Mouse (Mus musculus) intestine, postnatal 0 days (tissue): ENCODE results near the gene Chst15. TPM values are rescaled to one million over a fixed set of nuclear protein-coding genes. Genes with fewer than 3 reads are reported as not detected.

Experiments used
- ATAC-seq: fragments of 200-750 bp; cut with Nextera tagmentation; 2 replicates; pipeline ENCODE4 v1.8.0; 2017; ENCODE audit warnings: mild to moderate bottlenecking, moderate TSS enrichment, moderate library complexity
- H3K27ac ChIP-seq: fragments of 300-500 bp; sonication (generic); 2 replicates; pipeline ENCODE4 v1.5.1; 2014; ENCODE audit warnings: mild to moderate bottlenecking, low read depth, low read length, moderate library complexity
- H3K27me3 ChIP-seq: fragments of 300-500 bp; sonication (generic); replicated peaks from 2 replicates; pipeline ENCODE4 v1.6.1; 2014; ENCODE audit warnings: low read length, mixed read lengths; ENCODE audit not compliant: control insufficient read depth, insufficient read depth
- H3K36me3 ChIP-seq: fragments of 300-500 bp; sonication (generic); 2 replicates; pipeline ENCODE4 v1.6.1; 2014; ENCODE audit warnings: mild to moderate bottlenecking, moderate library complexity; ENCODE audit not compliant: control insufficient read depth, insufficient read depth
- H3K4me1 ChIP-seq: fragments of 300-500 bp; sonication (generic); replicated peaks from 2 replicates; pipeline ENCODE4 v1.6.1; 2014; ENCODE audit warnings: antibody characterized with exemption, low read length, mixed read lengths; ENCODE audit not compliant: control insufficient read depth, insufficient read depth
- H3K4me2 ChIP-seq: fragments of 300-500 bp; sonication (generic); replicated peaks from 2 replicates; pipeline ENCODE4 v1.6.1; 2014; ENCODE audit warnings: low read depth, mild to moderate bottlenecking, moderate library complexity
- H3K4me3 ChIP-seq: fragments of 300-500 bp; sonication (generic); 2 replicates; pipeline ENCODE4 v1.5.1; 2014; ENCODE audit warnings: low read depth, low read length
- H3K9ac ChIP-seq: fragments of 300-500 bp; sonication (generic); 2 replicates; pipeline ENCODE4 v1.6.1; 2014; ENCODE audit warnings: mild to moderate bottlenecking, low read depth, low read length
- H3K9me3 ChIP-seq: fragments of 300-500 bp; sonication (generic); 2 replicates; pipeline ENCODE4 v1.6.1; 2016; ENCODE audit warnings: mixed run types; ENCODE audit not compliant: control insufficient read depth
- CTCF ChIP-seq: sonication (generic); IDR thresholded peaks from 2 replicates; pipeline ENCODE4 v1.5.1; 2016; ENCODE audit warnings: low read depth, mild to moderate bottlenecking, control low read depth, antibody characterized with exemption, moderate library complexity
- WGBS: fragments of 180-500 bp; shearing (Covaris S2); extraction: QIAGEN DNeasy Blood & Tissue Kit; methylation state at CpG from one replicate; pipeline ENCODE4 v1.1.7; 2014; 5-methylcytosine and 5-hydroxymethylcytosine counted together
- polyA plus RNA-seq: library from polyadenylated mRNA; unstranded; fragments of >200 nt; fragmentation: Nextera tagmentation; extraction: Ambion mirVana; gene quantifications from 2 replicates; pipeline ENCODE4 v1.2.1, GENCODE M21; 2015

Chst15 gene
- polyA plus RNA-seq, 1 experiment from 2014 or later: 7.9 TPM

DNA sequence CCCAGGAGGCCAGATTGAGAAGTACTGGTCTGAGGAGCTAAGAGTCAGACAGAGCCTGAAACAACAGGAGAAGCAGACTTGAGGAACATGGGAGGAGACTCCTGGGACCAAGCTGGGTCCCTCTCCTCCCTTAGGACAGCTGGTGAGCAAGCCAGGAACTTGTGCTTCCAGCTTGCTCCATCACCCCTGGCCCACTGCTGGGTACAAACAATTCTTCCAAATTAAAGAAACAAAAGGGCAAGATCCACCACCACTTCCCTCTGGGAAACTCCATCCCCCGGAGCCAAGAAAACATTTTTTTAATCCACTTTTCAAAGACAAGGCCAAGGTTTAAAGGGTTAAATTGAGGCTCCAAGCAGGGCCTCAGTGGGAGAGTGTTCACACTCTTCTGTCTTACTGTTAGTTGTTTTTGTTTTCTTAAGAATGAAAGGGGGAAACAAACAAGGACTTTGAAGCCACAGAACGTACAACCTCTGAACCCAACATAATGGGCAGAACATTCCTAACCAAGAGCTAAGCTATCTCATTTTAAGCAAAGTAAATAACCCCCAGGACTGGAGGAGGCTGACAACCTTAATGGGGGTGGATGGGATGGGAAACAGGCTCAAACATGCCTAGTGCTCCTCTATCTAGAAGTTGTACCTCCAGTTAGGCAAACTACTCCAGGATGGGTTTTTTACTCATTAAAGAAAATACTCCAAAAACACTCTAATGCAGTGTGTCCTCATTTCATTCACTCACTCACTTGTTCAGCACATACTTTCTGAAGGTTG, 43.1 kb downstream of the Chst15 start:
- Histone ChIP-seq H3K27me3 (no peaks in the 10 kb centered on the region), H3K36me3 (peaks cover 7% of the 10 kb centered on the region; the same call in 1 of the 2 replicates), H3K27ac (no peak overlapping the region), H3K4me2 (no peak overlapping the region), H3K4me3 (no peak overlapping the region), H3K9me3 (no peaks in the 10 kb centered on the region), H3K4me1 (no peaks in the 10 kb centered on the region), H3K9ac (no peak overlapping the region)
- 70% methylated on average over 2 of the region's 2 CpGs for WGBS
- TF ChIP-seq CTCF: no peak
- no peak for ATAC-seq

DNA sequence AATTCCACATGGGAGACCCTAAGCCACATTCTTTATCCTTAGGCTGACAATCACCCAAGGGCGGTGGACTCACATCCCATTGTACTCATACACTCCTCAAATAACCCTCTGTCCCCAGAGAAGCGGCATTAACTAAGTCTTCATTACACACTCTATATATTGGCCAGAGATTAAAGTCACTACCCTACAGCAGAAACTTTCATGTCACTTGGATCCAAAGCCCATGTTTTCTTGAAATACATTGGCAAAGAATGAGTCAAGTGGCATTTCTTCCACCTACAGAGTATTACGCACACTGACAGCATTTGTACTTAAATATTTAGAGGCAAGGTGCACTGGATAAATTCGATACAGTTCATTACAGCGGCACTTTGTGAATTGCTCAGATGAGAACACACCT, 44.0 kb downstream of the Chst15 start:
- no peak for TF ChIP-seq CTCF
- Histone ChIP-seq H3K36me3 (peaks cover 9% of the 10 kb centered on the region; the same call in 1 of the 2 replicates), H3K9me3 (no peaks in the 10 kb centered on the region), H3K4me3 (no peak overlapping the region), H3K9ac (no peak overlapping the region), H3K27ac (no peak overlapping the region), H3K4me2 (no peak overlapping the region), H3K27me3 (no peaks in the 10 kb centered on the region), H3K4me1 (no peaks in the 10 kb centered on the region)
- WGBS: 96% methylated on average over 5 of the region's 5 CpGs
- no peak for ATAC-seq

- Histone ChIP-seq H3K27ac (no peak overlapping the region), H3K27me3 (no peaks in the 10 kb centered on the region), H3K9me3 (no peaks in the 10 kb centered on the region), H3K4me1 (no peaks in the 10 kb centered on the region), H3K4me2 (no peak overlapping the region), H3K9ac (no peak overlapping the region), H3K36me3 (peaks cover 23% of the 10 kb centered on the region), H3K4me3 (no peak overlapping the region)
- no peak for TF ChIP-seq CTCF
- no peak for ATAC-seq
- WGBS: 63% methylated on average over 8 of the region's 8 CpGs
These were observed 46.7 kb downstream of the Chst15 start for GRCm38 (mm10) chr7:132270364-132270763.

DNA sequence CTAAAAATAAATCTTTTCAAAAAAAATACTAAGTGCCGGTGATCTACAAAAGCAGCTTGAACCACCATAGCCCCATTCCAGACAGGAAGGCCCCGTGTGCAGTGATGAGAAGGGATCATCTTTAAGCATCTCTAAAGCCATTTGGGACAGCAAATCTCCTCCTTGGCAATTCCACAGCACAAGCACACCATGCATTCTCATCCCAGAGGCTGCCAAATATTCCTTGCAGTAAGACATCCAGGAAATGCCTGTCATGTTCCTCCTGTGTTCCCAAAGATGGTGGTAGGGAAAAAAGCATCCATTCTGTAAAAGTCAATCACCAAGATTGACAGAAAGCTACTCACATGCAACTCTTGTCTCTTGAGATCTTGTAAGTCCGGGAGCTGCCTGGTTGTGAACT, 47.4 kb downstream of the Chst15 start:
- Histone ChIP-seq H3K4me3 (no peak overlapping the region), H3K9me3 (no peaks in the 10 kb centered on the region), H3K4me2 (no peak overlapping the region), H3K4me1 (no peaks in the 10 kb centered on the region), H3K9ac (no peak overlapping the region), H3K36me3 (peaks cover 25% of the 10 kb centered on the region), H3K27me3 (no peaks in the 10 kb centered on the region), H3K27ac (no peak overlapping the region)
- WGBS: 88% methylated on average over 3 of the region's 3 CpGs
- no peak for TF ChIP-seq CTCF
- ATAC-seq: no peak

DNA sequence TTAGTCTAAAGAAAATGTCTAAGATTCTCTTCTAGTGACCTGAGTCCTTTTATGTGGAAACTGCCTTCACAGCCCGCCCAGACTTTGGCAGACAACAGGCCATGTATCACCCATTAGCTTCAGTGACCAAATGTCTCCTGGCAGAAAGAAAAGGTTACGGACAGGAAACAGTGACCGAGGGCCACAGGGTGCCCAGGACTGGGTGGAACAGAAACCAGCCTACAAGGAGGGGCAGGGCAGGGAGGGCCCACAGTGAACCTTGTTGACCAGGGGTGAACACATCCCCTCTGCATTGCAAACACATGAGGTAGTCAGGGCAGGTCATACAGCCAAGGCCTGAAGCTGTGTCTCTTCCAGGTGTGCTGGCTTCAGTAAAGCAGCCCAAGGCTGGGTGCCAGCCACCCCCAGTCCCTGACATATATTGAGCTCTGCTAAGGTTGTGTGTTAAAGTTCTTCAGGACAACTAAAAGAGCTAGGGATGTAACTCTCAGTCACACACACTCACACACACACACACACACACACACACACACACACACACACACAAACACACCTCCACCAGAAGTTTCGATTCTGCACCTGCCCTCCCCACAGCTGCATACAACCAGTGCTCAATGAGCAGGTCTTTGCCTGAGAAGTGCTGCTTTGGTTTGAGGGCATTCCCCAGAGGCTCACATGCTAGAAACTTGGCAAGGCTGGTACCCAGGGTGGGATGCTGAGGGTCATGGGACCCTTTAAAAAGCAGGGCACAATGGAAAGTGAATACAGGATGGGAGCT, 49.1 kb downstream of the Chst15 start:
- WGBS: 85% methylated on average over 4 of the region's 4 CpGs
- H3K9ac ChIP-seq: no peak overlapping the region

GRCm38 (mm10) chr7:132264763-132265162, 52.3 kb downstream of the Chst15 start:
- Histone ChIP-seq H3K4me2 (no peak overlapping the region), H3K4me1 (no peaks in the 10 kb centered on the region), H3K9me3 (no peaks in the 10 kb centered on the region), H3K27ac (no peak overlapping the region), H3K9ac (no peak overlapping the region), H3K27me3 (no peaks in the 10 kb centered on the region), H3K36me3 (peaks cover 25% of the 10 kb centered on the region), H3K4me3 (no peak overlapping the region)
- 75% methylated on average over 3 of the region's 3 CpGs for WGBS
- ATAC-seq: no peak
- TF ChIP-seq CTCF: no peak

More for the DNA sequence above, 49.1 kb downstream of the Chst15 start:
- Histone ChIP-seq H3K4me1 (no peaks in the 10 kb centered on the region), H3K4me3 (no peak overlapping the region), H3K4me2 (no peak overlapping the region), H3K27ac (no peak overlapping the region), H3K27me3 (no peaks in the 10 kb centered on the region), H3K9me3 (no peaks in the 10 kb centered on the region), H3K36me3 (peaks cover 25% of the 10 kb centered on the region)
- no peak for TF ChIP-seq CTCF
- ATAC-seq: no peak
